Mouse (Mus musculus) 3134 (cell line): Measurements from ENCODE around the gene Lrriq1.

Experiments
- DNase-seq: peaks from one replicate; pipeline ENCODE4 v3.0.0-alpha.2; 2011; ENCODE audit warnings: low spot score; ENCODE audit not compliant: insufficient read length; ENCODE audit errors: extremely low read depth

Gene Lrriq1

DNA sequence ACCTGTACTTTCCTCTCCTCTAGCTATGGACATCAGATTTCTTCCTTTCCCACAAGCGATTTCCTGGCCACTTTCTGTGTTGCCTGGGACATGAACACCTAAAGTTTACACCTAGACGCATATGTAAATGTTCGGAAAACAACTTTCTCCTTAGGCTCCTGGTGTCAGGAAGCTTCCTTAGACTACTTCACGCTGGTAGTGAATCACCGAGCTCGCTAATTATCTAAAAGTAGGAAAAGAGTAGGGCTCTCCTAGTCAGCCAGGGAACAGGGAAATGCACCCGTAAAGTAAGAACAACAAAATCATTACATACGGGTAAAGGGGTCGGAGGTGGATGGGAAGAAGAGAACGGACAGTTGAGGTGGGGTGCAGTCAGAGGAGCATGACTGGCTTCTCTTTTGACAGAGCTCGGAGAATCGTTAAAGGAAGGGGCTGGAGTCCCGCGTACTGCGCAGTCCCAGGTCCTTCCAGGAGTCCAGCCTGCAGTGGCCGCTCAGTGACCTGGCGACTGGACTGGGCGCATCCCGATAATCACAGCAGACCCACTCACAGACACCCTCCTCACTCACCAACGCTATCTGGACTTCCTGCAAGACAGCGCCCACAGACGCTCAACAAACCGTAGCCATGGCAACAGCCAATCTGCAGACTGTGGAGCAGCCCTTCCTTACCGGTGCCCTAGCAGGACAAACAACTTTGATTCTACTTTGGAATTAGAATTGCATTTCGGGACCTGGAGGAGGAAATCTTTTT, at the start of gene Lrriq1:
Gene Lrriq1, minus strand, starts transcription at position 616 of the 753 bp plus-strand sequence.
- no peak for DNase-seq

DNA sequence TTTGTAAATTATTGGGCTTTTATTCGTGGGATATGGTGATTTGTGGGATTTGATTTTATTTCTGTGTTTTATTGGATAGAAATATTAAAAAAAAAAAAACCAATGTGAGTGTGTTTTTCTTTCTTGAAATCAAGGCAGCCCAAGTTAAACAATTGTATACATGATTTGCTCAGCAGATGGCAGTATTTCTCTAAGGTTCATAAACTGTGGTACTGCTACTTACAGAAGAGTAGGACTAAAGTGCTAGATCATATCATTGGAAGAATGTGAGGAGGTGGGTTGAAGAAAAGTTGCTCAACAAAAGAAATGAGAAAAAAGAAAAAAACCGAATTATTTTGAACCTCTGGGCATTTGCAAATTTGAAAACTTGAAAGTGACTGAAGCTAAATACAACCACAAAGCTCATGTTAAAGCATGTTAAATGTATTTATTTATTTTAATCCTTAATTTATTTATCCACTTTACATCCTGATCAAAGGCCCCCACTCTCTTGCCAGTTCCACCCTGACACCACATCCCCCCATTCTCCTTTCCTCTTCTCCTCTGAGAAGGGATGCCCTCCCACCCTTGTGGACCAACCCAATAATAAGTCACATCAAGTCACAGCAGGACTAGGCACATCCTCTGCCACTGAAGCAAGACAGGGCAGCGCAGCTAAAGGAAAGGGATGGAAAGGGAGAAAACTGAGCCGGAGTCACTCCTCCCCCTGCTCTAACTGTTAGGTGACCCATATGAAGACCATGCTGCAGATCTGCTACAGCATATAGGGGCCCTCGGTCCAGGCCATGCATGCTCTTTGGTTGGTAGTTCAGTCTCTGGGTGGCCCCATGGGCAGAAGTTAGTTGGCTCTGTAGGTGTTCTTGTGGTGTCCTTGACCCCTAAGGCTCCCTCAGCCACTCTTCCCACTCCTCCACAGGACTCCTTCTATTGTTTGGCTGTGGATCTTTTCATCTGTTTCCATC, 18.0 kb upstream of the Lrriq1 start:
- no peak for DNase-seq

DNA sequence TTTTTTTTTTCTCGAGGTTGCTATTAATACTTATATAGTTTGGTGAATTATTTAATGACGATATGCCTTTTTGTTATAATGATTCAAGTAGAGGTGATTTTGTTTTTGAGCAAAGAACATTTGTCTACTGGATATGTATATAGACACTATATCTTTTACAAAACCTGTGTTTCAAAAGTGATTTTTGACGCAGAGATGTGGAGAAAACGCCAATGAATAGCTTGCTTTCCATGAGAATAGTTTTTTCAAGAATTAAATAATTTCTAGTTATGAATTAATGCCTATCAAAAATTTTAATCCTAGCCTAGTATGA, 294 bp upstream of the Lrriq1 start:
- no peak for DNase-seq

DNA sequence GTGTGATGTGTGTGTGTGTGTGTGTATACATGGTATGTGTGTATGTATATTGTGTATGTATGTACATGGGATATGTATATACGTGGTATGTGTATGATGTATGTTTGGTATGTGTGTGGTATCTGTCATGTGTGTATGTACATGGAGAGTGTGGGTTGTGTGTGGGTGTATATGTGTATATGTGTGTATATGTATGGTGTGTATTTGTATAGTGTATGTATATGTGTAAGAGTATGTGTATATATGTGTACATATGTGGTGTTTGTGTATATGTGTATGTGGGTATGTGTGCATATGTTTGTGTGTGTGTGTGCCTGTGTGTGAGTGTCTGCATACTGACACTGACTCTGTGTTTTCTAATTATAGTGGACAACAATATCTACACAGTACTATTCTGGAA, 9.5 kb downstream of the Lrriq1 start:
- no peak for DNase-seq

DNA sequence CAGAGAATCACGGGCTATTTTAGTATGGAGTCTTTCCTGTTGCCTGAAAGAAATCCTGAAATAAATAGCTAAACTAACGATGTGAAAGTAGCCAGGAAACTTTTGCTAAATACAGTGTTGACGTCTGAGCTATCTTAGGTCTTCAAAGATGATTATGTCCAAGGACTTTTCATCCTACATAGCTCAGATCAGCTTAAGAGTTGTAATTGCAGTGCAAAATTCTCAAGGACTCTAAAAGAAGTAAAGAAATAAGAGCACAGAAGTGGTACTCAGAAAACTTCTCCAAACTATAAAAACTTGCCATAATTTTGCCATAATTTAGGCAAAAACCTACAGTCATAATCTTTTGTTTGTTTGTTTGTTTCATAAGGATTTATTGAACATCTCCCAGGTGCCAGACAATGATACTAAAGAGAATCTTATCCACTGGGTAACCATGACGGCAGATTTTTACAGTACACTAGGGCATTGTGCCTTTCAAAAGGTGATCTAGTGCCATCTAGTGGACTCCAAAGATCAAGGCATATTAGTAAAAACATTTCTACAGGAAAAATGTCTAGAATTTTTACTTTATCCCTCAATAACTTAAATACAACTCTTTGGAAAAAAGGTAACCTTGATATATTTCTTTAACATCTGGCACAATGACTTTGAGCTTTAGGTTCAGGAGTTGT, 41.3 kb downstream of the Lrriq1 start:
- no peak for DNase-seq

DNA sequence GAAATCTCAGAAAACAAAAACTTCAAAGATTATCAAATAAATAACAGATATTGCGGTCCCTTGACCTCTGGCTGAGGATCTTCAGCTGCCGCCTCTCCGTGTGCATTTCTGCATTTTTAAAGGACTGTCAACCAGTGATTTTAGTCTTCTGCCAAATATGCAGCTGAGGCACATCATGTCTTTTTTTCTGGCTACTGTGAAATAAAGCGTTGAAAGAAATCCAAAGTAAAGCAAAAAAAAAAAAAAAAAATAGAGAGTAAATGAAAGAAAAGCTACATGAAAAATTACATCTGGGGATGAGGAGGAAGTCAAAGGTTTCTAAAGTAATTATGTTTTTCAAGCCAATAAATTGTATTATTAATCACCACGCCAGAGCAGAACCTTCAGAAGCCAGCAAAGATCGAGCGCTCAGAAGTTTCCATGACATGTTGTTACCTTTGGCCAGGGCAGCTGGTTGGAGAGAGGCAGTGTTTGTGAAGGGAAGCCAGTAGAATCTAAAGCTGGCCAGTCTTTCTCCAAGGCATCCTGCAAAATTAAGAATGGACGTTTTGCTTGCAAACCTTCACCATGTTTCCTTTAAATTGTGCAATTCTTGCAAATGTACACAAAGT, 90.2 kb downstream of the Lrriq1 start:
- no peak for DNase-seq

DNA sequence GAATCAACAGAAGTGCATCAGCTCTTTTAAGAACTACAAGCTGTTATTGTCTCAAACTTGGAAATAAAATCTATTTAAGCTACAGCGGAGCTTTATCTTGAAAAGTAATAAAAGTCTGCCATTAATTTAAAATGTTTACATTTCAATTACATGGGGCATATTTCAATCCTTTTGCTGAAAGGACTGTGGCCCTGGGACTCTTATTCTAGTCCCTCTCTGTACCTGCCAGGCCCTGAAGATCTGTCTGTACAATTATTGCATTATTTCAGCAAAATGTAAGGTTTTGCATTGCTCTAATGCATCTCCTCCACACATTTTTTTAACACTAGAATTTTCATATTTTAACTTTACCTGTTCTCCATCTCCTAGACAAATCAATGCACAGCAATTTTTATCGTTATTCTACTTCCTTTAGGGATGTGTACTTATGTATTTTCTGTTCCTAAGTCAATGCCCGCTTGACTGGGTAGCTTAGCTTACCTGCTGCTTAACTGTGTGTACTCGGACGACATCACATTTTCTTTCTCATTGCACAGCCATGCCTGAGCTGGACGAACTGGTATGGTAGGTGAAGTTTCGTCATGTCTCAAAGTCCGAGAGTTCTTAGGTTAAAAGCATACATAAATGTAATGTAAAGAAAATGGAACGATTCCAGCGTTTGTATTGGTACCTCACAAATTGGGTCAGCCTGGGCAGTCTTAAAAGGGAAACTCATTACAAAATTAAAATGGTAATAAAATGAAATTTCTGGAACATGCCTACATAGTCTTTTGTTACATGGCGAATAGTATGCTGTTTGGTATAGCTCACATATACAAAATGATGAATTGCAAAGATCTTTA, 91.0 kb downstream of the Lrriq1 start:
- DNase-seq, result no peak

DNA sequence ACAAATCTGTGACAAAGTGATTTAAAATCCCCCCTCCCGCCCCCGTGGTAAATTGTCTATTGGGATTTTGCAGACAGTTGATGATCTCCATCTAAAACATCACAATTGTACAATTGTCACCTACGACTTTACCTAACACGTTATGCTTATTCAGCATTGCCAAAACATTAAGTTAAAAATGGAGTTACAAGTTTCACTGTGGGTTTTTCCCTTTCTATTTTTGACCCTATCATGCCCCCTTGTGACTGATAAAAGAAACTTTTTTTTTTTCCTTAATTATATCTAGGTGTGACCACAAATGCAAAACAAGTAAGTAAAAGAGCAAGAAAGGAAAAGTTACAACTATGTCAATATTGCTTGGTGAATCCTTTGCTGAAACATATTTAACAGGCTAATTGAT, 93.6 kb downstream of the Lrriq1 start:
- DNase-seq, result no peak

DNA sequence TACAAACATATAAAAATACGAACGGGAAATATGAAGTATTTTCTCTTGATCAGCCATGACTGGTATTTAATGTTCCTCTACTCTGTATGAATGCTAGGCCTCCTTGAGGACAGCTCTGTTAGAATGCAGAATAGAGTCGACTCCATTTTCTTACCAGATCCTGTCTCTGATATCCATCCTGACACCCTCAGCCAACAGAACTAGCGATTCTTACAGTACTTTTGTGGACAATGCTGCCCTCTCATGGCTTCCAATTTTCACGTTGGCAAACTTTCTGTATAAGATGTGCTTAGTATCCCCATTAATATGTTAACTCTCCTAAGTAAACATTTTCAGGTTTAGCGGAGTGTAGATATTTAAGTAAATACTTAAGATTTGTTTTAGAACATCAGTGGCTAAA, 94.6 kb downstream of the Lrriq1 start:
- no peak for DNase-seq

DNA sequence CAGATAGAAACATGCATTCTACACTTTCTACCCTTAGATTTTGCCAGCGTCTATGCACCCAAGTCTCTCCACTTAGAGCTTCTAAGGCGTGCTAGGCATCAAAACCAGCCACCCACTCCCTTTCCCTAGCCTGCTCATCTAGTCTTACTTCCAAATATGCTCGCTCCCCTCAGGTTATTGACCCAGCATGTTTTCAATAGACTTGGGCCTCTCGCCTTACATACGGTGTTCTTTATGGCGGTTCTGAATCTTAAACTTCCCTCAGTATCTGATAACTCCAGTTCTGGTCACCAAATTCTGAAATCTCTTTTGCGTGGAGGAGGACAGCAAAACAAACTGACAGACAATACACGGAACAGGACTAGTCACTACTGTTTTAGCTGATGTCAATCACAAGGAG, 95.5 kb downstream of the Lrriq1 start:
- DNase-seq, result no peak

DNA sequence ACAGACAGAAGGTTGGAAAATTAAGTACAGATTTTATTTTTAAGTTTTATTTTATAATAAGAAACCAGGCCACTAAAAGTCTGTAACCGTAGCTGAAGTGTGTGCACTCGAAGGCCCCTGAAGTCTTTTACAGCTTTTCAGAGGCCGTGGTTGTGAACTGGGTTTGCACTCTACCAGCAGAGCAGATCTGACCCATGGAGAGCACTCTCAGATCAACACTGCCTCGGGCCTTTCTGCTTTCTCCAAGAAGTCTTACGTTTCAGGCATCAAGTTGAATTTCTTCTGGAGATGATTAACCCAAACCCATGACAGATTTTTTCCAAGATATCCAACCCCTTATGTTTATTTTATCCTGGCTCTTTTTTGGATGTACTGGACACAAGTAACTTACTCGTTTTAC, 121.5 kb downstream of the Lrriq1 start:
- no peak for DNase-seq

DNA sequence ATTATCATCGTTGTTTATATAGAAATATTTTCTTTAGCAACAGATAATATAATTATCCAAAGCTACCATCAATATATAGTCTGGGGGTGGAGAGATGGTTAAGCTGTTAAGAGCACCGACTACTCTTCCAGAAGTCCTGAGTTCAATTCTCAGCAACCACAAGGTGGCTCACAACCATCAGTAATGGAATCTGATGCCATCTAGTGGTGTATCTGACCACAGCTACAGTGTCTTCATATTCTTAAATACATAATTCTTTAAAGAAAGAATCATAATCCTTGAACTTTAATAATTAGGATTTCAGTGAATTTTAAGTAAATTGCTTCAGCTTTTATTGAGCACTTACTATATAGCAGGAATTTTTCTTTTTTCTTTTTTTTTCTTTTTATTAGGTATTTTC, 128.0 kb downstream of the Lrriq1 start:
- no peak for DNase-seq

DNA sequence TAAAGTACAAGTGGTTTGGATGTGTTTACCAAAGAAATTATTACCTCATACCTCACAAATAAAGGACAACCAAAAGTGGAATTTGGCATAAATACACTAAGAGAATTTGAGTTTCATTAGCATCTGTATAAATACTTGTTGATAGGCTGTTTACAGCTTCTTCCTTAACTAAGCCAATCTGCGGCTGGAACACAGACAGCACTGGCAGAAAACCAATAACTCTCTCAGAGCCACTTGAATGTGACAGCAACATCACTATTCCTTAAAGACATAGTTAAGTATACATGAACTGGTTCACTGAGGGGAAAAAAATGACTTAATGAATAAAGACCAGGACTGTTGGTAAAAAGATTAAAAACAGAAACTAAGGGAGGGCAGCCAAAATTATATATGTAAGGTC, 150.0 kb downstream of the Lrriq1 start:
- DNase-seq, result no peak

DNA sequence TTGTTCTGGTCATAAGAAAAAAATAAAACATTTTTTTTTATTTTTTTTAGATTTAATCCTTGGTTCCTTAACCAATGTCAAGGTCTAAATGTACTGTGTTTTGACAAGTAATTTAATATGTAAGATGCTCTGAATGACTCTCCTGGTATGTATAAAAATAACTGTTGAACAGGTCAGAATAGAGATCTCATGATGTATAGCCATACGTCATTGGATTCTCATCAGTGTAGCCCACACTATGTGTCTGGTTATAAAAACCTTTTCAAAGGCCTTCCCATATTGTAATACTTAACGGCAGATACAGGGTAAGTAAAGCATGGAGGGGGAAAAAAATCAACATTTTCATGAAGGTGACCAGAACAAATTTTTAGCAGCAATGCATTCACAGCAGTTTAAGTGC, 186.5 kb downstream of the Lrriq1 start:
- DNase-seq, result no peak

DNA sequence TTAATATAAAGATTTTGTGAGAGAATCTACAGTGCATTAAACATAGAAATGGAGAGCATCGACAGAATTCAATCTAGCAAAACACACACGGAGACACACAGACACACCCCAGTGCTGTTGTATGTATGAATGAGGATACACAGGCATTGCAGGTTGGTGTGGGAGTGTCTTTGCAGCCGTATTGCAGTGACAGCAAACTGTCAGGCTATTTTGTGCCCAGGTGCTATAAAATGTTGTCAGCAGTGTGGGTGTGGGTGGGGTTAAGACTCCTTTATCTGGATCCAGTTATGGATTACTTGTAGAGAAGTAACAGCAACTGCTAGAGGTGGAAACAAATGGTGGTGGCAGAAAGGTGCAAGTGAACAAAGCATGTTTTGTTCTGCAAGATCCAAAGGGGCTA, 189.5 kb downstream of the Lrriq1 start:
- DNase-seq, result peak; percentile 2

DNA sequence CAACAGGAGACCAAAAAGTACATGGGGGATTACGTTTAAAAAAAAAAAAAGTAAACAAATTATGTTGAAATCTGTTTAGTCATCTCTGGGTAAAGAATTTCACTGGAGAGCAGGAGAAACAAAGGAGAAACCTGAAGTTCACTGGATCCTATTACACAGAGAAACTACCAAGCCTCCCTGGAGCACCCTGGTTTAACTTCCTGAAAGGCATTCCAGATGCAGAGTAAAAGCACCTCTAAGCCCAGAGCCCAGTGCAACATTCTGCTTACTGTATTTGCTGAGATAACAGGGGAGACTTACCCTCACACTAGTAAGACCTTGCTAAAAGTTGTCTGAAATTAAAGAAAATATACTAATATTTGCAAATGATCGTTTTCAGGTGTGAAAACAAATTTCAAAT, 191.1 kb downstream of the Lrriq1 start:
- DNase-seq, result no peak

DNA sequence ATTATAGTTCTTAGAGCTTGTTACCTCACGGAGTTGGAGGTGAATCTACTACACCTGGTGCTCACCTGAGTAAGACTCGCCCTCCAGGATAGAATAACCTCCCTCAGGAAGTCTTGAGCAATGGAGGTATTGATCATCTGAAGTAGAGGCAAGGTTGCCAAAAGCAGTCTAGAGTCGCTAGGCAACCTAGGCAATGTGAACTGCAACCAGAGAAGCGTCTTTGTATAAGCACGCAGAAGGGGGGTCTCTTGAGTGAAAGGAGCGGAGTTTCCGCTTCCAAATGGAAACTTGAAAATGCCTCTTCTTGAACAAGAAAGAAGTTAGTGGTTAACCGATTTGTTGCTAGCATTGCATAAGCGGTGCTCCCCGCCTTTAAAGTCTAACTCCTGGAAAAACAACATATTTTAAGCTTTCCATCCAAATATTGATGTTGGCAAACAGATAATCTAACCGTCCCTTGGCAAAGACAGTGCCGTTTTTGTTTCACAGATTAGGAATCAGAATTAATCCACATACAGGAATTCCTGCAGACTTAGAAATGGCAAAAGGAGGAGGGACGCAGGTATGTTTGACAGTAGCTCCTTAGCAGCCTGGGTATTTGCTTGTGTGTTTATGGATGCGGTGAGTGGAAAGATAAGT, 201.0 kb downstream of the Lrriq1 start:
- DNase-seq, result no peak

DNA sequence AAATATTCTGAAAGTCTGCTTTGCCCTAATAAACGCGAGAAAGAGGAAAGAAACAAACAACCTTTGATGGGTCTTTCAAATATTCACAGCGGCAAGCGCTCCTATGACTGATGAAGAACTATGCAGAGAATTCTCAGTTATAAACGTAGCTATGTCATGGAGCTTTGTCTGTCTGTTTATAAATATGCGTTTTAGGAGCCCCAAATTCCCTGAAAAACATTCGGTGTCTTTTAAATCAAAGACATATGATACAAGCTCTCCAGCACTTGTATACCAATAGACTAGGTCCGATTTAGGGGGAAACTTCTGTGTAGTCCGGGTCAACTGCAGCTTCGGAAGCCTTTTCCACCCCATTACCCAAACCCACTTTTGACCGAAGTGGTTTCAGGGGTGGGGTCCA, 205.2 kb downstream of the Lrriq1 start:
- DNase-seq, result no peak

DNA sequence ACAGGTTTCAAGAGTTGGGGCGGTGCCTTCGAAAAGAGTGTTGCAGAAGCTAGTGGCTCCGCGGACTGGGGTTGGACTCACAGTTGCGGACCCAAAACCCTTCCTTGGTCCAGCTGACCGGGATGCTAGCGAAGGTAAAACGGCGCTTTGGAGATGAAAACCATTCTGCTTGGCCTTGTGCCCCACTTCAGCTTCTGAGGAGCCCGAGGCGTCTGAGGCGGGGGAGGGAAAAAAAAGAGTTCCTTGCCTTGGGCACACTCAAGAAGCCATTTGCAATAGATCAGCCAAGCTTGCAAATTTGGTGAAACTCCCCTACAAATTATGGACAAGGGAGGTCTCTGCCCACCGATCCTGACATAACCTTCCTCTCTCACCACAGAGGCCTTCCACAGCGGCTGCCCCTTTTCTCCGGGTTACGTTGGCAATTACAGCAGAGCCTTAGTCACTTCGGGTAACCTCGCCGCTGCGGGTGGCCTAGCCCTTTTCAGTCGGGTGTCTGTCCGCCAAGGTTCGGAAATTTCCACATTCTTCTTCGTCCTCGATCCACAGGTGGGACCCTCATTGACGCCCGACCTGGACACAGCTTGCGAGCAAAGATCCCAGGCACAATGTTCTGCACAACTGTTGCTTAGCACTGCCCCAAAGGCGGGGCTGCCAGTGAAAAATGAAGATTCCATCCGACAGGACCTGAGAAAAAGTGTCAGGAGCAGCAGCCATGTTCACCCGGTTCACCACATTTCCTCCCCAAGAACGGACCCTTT, 206.2 kb downstream of the Lrriq1 start, which contains the start of gene Alx1:
Gene Alx1, minus strand, starts transcription at position 486 of the 761 bp plus-strand sequence.
- DNase-seq, result no peak
